Mouse (Mus musculus) embryonic fibroblast, embryonic 13.5 days (primary cell): ENCODE measurements around the gene B4galnt1. TPM values are rescaled to one million over a fixed set of nuclear protein-coding genes. Genes with fewer than 3 reads are reported as not detected.

Experiments used
- H3K27ac ChIP-seq: 2 replicates; pipeline ENCODE4 v1.5.1; 2012; ENCODE audit warnings: low read length, control low read depth, inconsistent platforms; ENCODE audit not compliant: insufficient read depth
- H3K4me1 ChIP-seq: 2 replicates; pipeline ENCODE4 v1.6.1; 2011; ENCODE audit warnings: low read length; ENCODE audit not compliant: control insufficient read depth, insufficient read depth
- H3K4me3 ChIP-seq: 2 replicates; pipeline ENCODE4 v1.5.1; 2011; ENCODE audit warnings: mild to moderate bottlenecking, control low read depth, low read length; ENCODE audit not compliant: insufficient read depth
- CTCF ChIP-seq: IDR thresholded peaks from 2 replicates; pipeline ENCODE4 v1.5.1; 2011; ENCODE audit warnings: mild to moderate bottlenecking, control low read depth, low read length, moderate library complexity, borderline replicate concordance; ENCODE audit not compliant: insufficient read depth
- POLR2A ChIP-seq: IDR thresholded peaks from 2 replicates; pipeline ENCODE4 v1.6.1; 2011; ENCODE audit warnings: low read depth, mild to moderate bottlenecking, control low read depth, low read length, moderate library complexity
- polyA plus RNA-seq: library from polyadenylated mRNA; stranded (reverse); fragments of >200 nt; gene quantifications from 2 replicates; pipeline ENCODE4 v1.2.4, GENCODE M21; 2011; ENCODE audit warnings: low read depth; ENCODE audit not compliant: missing spikeins, insufficient read length

Gene B4galnt1
- 28.3 and 39.3 TPM in 2 replicates for polyA plus RNA-seq

GRCm38 (mm10) chr10:127164631-127165353 is at the start of gene B4galnt1:
Gene B4galnt1, plus strand, starts transcription at chr10:127165225.
- H3K4me1 ChIP-seq: no peaks in the 10 kb centered on the region
- TF ChIP-seq POLR2A (peak; percentile 73), CTCF (peak; percentile 65)
- H3K27ac ChIP-seq: peak within 1 kb of the TSS; percentile 70
- H3K4me3 ChIP-seq: peak within 1 kb of the TSS; percentile 60

- H3K27ac ChIP-seq: no peak overlapping the region
- TF ChIP-seq CTCF (no peak), POLR2A (no peak)
- peaks cover 2% of the 10 kb centered on the region; the same call in 1 of the 2 replicates for H3K4me1 ChIP-seq
- no peak overlapping the region for H3K4me3 ChIP-seq
These were observed 46.6 kb upstream of the B4galnt1 start for GRCm38 (mm10) chr10:127118470-127118869.

- Histone ChIP-seq H3K4me3 (no peak overlapping the region), H3K4me1 (peaks cover 2% of the 10 kb centered on the region; the same call in 1 of the 2 replicates), H3K27ac (no peak overlapping the region)
- TF ChIP-seq CTCF (no peak), POLR2A (no peak)
These were observed 45.8 kb upstream of the B4galnt1 start for GRCm38 (mm10) chr10:127119229-127119628.

GRCm38 (mm10) chr10:127120301-127121065 is 44.5 kb upstream of the B4galnt1 start:
- Histone ChIP-seq H3K4me3 (peak overlapping the region; percentile 88), H3K27ac (no peak overlapping the region), H3K4me1 (peaks cover 2% of the 10 kb centered on the region; the same call in 1 of the 2 replicates)
- no peak for TF ChIP-seq POLR2A

GRCm38 (mm10) chr10:127121066-127121477 is 44.0 kb upstream of the B4galnt1 start, which contains the start of gene Os9:
Gene Os9, minus strand, starts transcription at chr10:127121131.
- no peak within 1 kb of the TSS for H3K27ac ChIP-seq

GRCm38 (mm10) chr10:127122018-127122417 is 43.0 kb upstream of the B4galnt1 start:
- Histone ChIP-seq H3K27ac (no peak overlapping the region), H3K4me3 (no peak overlapping the region), H3K4me1 (peaks cover 6% of the 10 kb centered on the region; the same call in 1 of the 2 replicates)
- TF ChIP-seq CTCF (no peak), POLR2A (no peak)

More at GRCm38 (mm10) chr10:127121066-127121477, 44.0 kb upstream of the B4galnt1 start, which contains the start of gene Os9:
- TF ChIP-seq POLR2A (peak; percentile 83), CTCF (no peak)
- Histone ChIP-seq H3K4me3 (peak within 1 kb of the TSS; percentile 88), H3K4me1 (peaks cover 2% of the 10 kb centered on the region; the same call in 1 of the 2 replicates)

GRCm38 (mm10) chr10:127122784-127123435 is 42.1 kb upstream of the B4galnt1 start:
- Histone ChIP-seq H3K27ac (no peak overlapping the region), H3K4me1 (peaks cover 11% of the 10 kb centered on the region), H3K4me3 (no peak overlapping the region)
- TF ChIP-seq POLR2A (peak; percentile 91), CTCF (no peak)

- no peak overlapping the region for H3K4me3 ChIP-seq
These were observed 41.6 kb upstream of the B4galnt1 start for GRCm38 (mm10) chr10:127123436-127123805.

GRCm38 (mm10) chr10:127125210-127126001 is 39.6 kb upstream of the B4galnt1 start:
- no peak overlapping the region for H3K4me3 ChIP-seq
- H3K4me1 ChIP-seq: peaks cover 17% of the 10 kb centered on the region
- no peak; the same call in 1 of the 2 replicates for TF ChIP-seq CTCF
- no peak for TF ChIP-seq POLR2A
- H3K27ac ChIP-seq: no peak overlapping the region

More at GRCm38 (mm10) chr10:127123436-127123805, 41.6 kb upstream of the B4galnt1 start:
- H3K4me1 ChIP-seq: peaks cover 14% of the 10 kb centered on the region
- TF ChIP-seq CTCF: no peak
- no peak for TF ChIP-seq POLR2A
- H3K27ac ChIP-seq: no peak overlapping the region
